Mouse (Mus musculus): ENCODE results near the gene Zfp706. TPM values are rescaled to one million over a fixed set of nuclear protein-coding genes. Genes with fewer than 3 reads are reported as not detected.

The Zfp706 gene
- total and polyA plus RNA-seq, 2 experiments from 2014 or later = 48.7 to 541 TPM

GRCm38 (mm10) chr15:36984921-36985566 is 22.5 kb downstream of the Zfp706 start:
- no peak overlapping the region for H3K4me2 ChIP-seq (ENCODE audit: low read depth, low read length)

GRCm38 (mm10) chr15:36983455-36983854 is 24.1 kb downstream of the Zfp706 start:
- H3K9ac ChIP-seq (replicated peaks; ENCODE audit: low read depth, low read length) = no peak overlapping the region
- no peaks in the 10 kb centered on the region for H3K9me3 ChIP-seq (replicated peaks; ENCODE audit: control insufficient read depth, low read length)
- TF ChIP-seq EP300 (IDR thresholded peaks at IDR 0.05; ENCODE audit: low read depth) = no peak
- no peak for TF ChIP-seq CTCF (IDR thresholded peaks at IDR 0.05; ENCODE audit: low read depth)
- peaks cover 49% of the 10 kb centered on the region for H3K4me1 ChIP-seq (ENCODE audit: control insufficient read depth, insufficient read depth)
- DNase-seq (ENCODE audit: low spot score) = no peak
- no peak overlapping the region for H3K4me2 ChIP-seq (ENCODE audit: low read depth, low read length)
- no peaks in the 10 kb centered on the region for H3K27me3 ChIP-seq (ENCODE audit: control insufficient read depth, insufficient read depth, low read length)
- H3K4me3 ChIP-seq (ENCODE audit: low read depth, low read length) = no peak overlapping the region
- no peak overlapping the region for H3K27ac ChIP-seq (ENCODE audit: low read depth)
- ATAC-seq (ENCODE audit: insufficient read depth, low read depth) = no peak
- WGBS = 69% methylated on average over 3 of the region's 3 CpGs
- H3K36me3 ChIP-seq (replicated peaks; ENCODE audit: control insufficient read depth, insufficient read depth, low read length) = no peaks in the 10 kb centered on the region

More at GRCm38 (mm10) chr15:36984921-36985566, 22.5 kb downstream of the Zfp706 start:
- DNase-seq (ENCODE audit: low spot score) = no peak
- no peak for TF ChIP-seq EP300 (IDR thresholded peaks at IDR 0.05; ENCODE audit: low read depth)
- TF ChIP-seq CTCF (IDR thresholded peaks at IDR 0.05; ENCODE audit: low read depth) = no peak
- Histone ChIP-seq H3K4me1 (ENCODE audit: control insufficient read depth, insufficient read depth) (peaks cover 50% of the 10 kb centered on the region), H3K4me3 (ENCODE audit: low read depth, low read length) (no peak overlapping the region), H3K36me3 (replicated peaks; ENCODE audit: control insufficient read depth, insufficient read depth, low read length) (no peaks in the 10 kb centered on the region), H3K27me3 (ENCODE audit: control insufficient read depth, insufficient read depth, low read length) (no peaks in the 10 kb centered on the region), H3K27ac (ENCODE audit: low read depth) (peak overlapping the region; percentile 90), H3K9ac (replicated peaks; ENCODE audit: low read depth, low read length) (peak overlapping the region; percentile 43; the same call in 1 of the 2 replicates), H3K9me3 (replicated peaks; ENCODE audit: control insufficient read depth, low read length) (no peaks in the 10 kb centered on the region)
- 31% methylated on average over 1 of the region's 1 CpGs for WGBS
- no peak for ATAC-seq (ENCODE audit: insufficient read depth, low read depth)

GRCm38 (mm10) chr15:36980238-36980637 is 27.3 kb downstream of the Zfp706 start:
- H3K9ac ChIP-seq (replicated peaks; ENCODE audit: low read depth, low read length) = no peak overlapping the region
- TF ChIP-seq EP300 (IDR thresholded peaks at IDR 0.05; ENCODE audit: low read depth) (no peak), CTCF (IDR thresholded peaks at IDR 0.05; ENCODE audit: low read depth) (no peak)
- no peaks in the 10 kb centered on the region for H3K36me3 ChIP-seq (replicated peaks; ENCODE audit: control insufficient read depth, insufficient read depth, low read length)
- H3K27me3 ChIP-seq (ENCODE audit: control insufficient read depth, insufficient read depth, low read length) = no peaks in the 10 kb centered on the region
- ATAC-seq (ENCODE audit: insufficient read depth, low read depth) = no peak
- H3K4me3 ChIP-seq (ENCODE audit: low read depth, low read length) = peak overlapping the region; percentile 44
- peaks cover 28% of the 10 kb centered on the region for H3K4me1 ChIP-seq (ENCODE audit: control insufficient read depth, insufficient read depth)
- DNase-seq (ENCODE audit: low spot score) = no peak
- H3K27ac ChIP-seq (ENCODE audit: low read depth) = 0 out of 2 replicates have a peak overlapping the region, but pooled peaks have one; percentile 47
- peak overlapping the region; percentile 72 for H3K4me2 ChIP-seq (ENCODE audit: low read depth, low read length)
- 35% methylated on average over 8 of the region's 8 CpGs for WGBS
- no peaks in the 10 kb centered on the region for H3K9me3 ChIP-seq (replicated peaks; ENCODE audit: control insufficient read depth, low read length)

- DNase-seq (ENCODE audit: low spot score) (peak; percentile 81), ATAC-seq (ENCODE audit: insufficient read depth, low read depth) (peak; percentile 86)
- Histone ChIP-seq H3K4me3 (ENCODE audit: low read depth, low read length) (peak overlapping the region; percentile 44), H3K27ac (ENCODE audit: low read depth) (peak overlapping the region; percentile 47), H3K36me3 (replicated peaks; ENCODE audit: control insufficient read depth, insufficient read depth, low read length) (no peaks in the 10 kb centered on the region), H3K4me1 (ENCODE audit: control insufficient read depth, insufficient read depth) (peaks cover 28% of the 10 kb centered on the region), H3K4me2 (ENCODE audit: low read depth, low read length) (peak overlapping the region; percentile 72), H3K27me3 (ENCODE audit: control insufficient read depth, insufficient read depth, low read length) (no peaks in the 10 kb centered on the region), H3K9me3 (replicated peaks; ENCODE audit: control insufficient read depth, low read length) (no peaks in the 10 kb centered on the region), H3K9ac (replicated peaks; ENCODE audit: low read depth, low read length) (peak overlapping the region; percentile 50)
- TF ChIP-seq EP300 (IDR thresholded peaks at IDR 0.05; ENCODE audit: low read depth) (no peak), CTCF (IDR thresholded peaks at IDR 0.05; ENCODE audit: low read depth) (peak; percentile 64)
- WGBS = 3% methylated on average over 20 of the region's 20 CpGs
Observed at GRCm38 (mm10) chr15:36979488-36980201, 27.9 kb downstream of the Zfp706 start.

- H3K4me3 ChIP-seq (ENCODE audit: low read depth, low read length) = peak overlapping the region; percentile 44
- TF ChIP-seq EP300 (IDR thresholded peaks at IDR 0.05; ENCODE audit: low read depth) (no peak), CTCF (IDR thresholded peaks at IDR 0.05; ENCODE audit: low read depth) (no peak)
Observed at GRCm38 (mm10) chr15:36979159-36979487, 28.4 kb downstream of the Zfp706 start.

More at GRCm38 (mm10) chr15:36979159-36979487, 28.4 kb downstream of the Zfp706 start:
- peak overlapping the region; percentile 50 for H3K9ac ChIP-seq (replicated peaks; ENCODE audit: low read depth, low read length)
- H3K27me3 ChIP-seq (ENCODE audit: control insufficient read depth, insufficient read depth, low read length) = no peaks in the 10 kb centered on the region
- no peaks in the 10 kb centered on the region for H3K36me3 ChIP-seq (replicated peaks; ENCODE audit: control insufficient read depth, insufficient read depth, low read length)
- DNase-seq (ENCODE audit: low spot score) = no peak
- peak overlapping the region; percentile 47 for H3K27ac ChIP-seq (ENCODE audit: low read depth)
- 24% methylated on average over 5 of the region's 5 CpGs for WGBS
- H3K9me3 ChIP-seq (replicated peaks; ENCODE audit: control insufficient read depth, low read length) = no peaks in the 10 kb centered on the region
- H3K4me2 ChIP-seq (ENCODE audit: low read depth, low read length) = peak overlapping the region; percentile 72
- H3K4me1 ChIP-seq (ENCODE audit: control insufficient read depth, insufficient read depth) = peaks cover 28% of the 10 kb centered on the region
- ATAC-seq (ENCODE audit: insufficient read depth, low read depth) = no peak

Data from heart, postnatal 0 days (tissue).